9 mouse cellular contexts compared by ENCODE assay signal in genomic region chr12:8344897-8345296, GRCm38 (mm10). TPM values are rescaled to one million over a fixed set of nuclear protein-coding genes. Genes with fewer than 3 reads are reported as not detected.
A peak's percentile ranks its signal among the peaks of the same experiment; 100 is the strongest.
DNase-seq lines count a peak whose midpoint lies in the region; ATAC-seq and TF ChIP-seq lines count a peak whose summit lies in the region.
"Had no signal": no experiment of that assay in that cellular context is flagged by ENCODE, and none has a peak within 500 bp of the region (broad histone marks: within the 10 kb centered on the region; RNA-seq: fewer than 3 reads in every experiment).

No protein-coding gene starts in this region.

- no peak for TF ChIP-seq CTCF in lung, adult 2 months (IDR thresholded peaks at IDR 0.05; ENCODE audit: insufficient read depth, low read length)

- ATAC-seq in CD4-positive, CD25-positive, alpha-beta regulatory T cell, adult 4 months, result peak; percentile 75

- DNase-seq in cerebellum, adult 11-12 months, result peak; percentile 28
- no peak for DNase-seq in cerebellum, postnatal 10 days
- DNase-seq in heart, embryonic 10.5 days (ENCODE audit: low spot score), result no peak
- peak; percentile 75 for DNase-seq in kidney, postnatal 10 days
- no peak for DNase-seq in lung, adult 2 months
- DNase-seq in spleen, postnatal 4 days (ENCODE audit: low spot score in 2 of 2), result peak; percentile 47 to 74
- no peak for DNase-seq in embryo, embryonic 11 days

- TF ChIP-seq POLR2A in lung, adult 2 months (IDR thresholded peaks at IDR 0.05; ENCODE audit: borderline replicate concordance, extremely low read depth, low read depth, low read length), result peak; percentile 61; the same call in 1 of the 2 replicates

- peaks cover 38% of the 10 kb centered on the region for H3K4me1 ChIP-seq in heart, embryonic 10.5 days
- peaks cover 31% of the 10 kb centered on the region for H3K4me1 ChIP-seq in lung, adult 2 months (ENCODE audit: control insufficient read depth, insufficient read depth, low read length)

- H3K9me3 ChIP-seq in heart, embryonic 10.5 days, result no peaks in the 10 kb centered on the region

- peak overlapping the region; percentile 56 for H3K27ac ChIP-seq in heart, embryonic 10.5 days

- no peaks in the 10 kb centered on the region for H3K27me3 ChIP-seq in heart, embryonic 10.5 days (ENCODE audit: insufficient read depth, poor library complexity, severe bottlenecking)

- peaks cover 15% of the 10 kb centered on the region for H3K36me3 ChIP-seq in heart, embryonic 10.5 days

- 39% methylated on average over 9 of the region's 9 CpGs for WGBS in heart, embryonic 10.5 days
- WGBS in lung, adult 2 months, result 17% methylated on average over 9 of the region's 9 CpGs

- no peak overlapping the region for H3K4me3 ChIP-seq in heart, embryonic 10.5 days
- H3K4me3 ChIP-seq in lung, adult 2 months (replicated peaks; ENCODE audit: extremely low read depth, low read depth, low read length), result no peak overlapping the region
- H3K4me3 ChIP-seq: erythroblast, embryonic 14.5 days had no signal

RNA-seq across cellular contexts. Expression of gene Hs1bp3, which starts 31.7 kb away (rescaled TPM):
- 10 to 100 TPM in 1 of 2 experiments, 1 to 10 TPM in 1; 5.6 to 13.0 TPM for polyA plus RNA-seq in CD4-positive, CD25-positive, alpha-beta regulatory T cell, adult 4 months (2017; shearing (Covaris generic))
- polyA plus RNA-seq in heart, embryonic 10.5 days (2016; fragmentation: Nextera tagmentation; extraction: Ambion mirVana), result 15.2 and 19.8 TPM in 2 replicates
- polyA plus RNA-seq in lung, adult 2 months (2012; rRNA removed), result 21.7 and 25.8 TPM in 2 replicates

RNA-seq across cellular contexts. Expression of gene Gdf7, which starts 43.1 kb away (rescaled TPM):
- not detected for polyA plus RNA-seq in CD4-positive, CD25-positive, alpha-beta regulatory T cell, adult 4 months (2017; shearing (Covaris generic))
- 0.10 and 0.13 TPM in 2 replicates for polyA plus RNA-seq in heart, embryonic 10.5 days (2016; fragmentation: Nextera tagmentation; extraction: Ambion mirVana)
- 0.24 and 0.25 TPM in 2 replicates for polyA plus RNA-seq in lung, adult 2 months (2012; rRNA removed)
- polyA plus RNA-seq: erythroblast, embryonic 14.5 days had no signal

Comparison
In these comparisons a context has a peak if more than half of its experiments do, and no peak if none do; other contexts are left out.
1. DNase-seq: peak in cerebellum, adult 11-12 months (single experiment), kidney, postnatal 10 days (single experiment) and spleen, postnatal 4 days (2 of 2); none in cerebellum, postnatal 10 days (0 of 2), heart, embryonic 10.5 days (single experiment), lung, adult 2 months (single experiment) and embryo, embryonic 11 days (single experiment).